ENCODE assay signal across 35 mouse cellular contexts in the genomic region with DNA sequence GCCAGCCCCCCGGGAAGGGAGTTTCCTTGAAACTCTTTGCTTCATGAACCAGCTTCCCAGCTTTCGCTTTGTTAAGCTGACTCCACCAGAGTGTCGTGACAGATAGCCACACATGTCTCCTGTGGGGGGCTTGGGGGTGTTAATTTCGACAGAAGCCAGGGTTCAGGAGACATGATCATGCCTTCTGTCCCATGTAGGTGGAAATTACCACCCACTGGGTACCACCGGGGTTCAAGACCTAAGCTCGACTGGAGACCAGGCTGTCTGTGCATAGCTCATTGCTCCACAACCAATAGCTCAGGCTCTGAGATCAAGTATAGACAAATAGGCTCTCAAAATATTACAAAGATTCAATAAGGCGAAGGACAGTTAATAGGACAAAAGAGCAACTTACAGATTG. TPM values are rescaled to one million over a fixed set of nuclear protein-coding genes. Genes with fewer than 3 reads are reported as not detected.
"Had no signal": no experiment of that assay in that cellular context is flagged by ENCODE, and none has a peak within 500 bp of the region (broad histone marks: within the 10 kb centered on the region; RNA-seq: fewer than 3 reads in every experiment).

No protein-coding gene starts in this region.

- H3K9me3 ChIP-seq: heart, embryonic 10.5 days; heart, embryonic 12.5 days; hindbrain, embryonic 10.5 days; hindbrain, embryonic 12.5 days; limb, embryonic 13.5 days; limb, embryonic 15.5 days; liver, embryonic 12.5 days had no signal

- H3K4me2 ChIP-seq: heart, embryonic 12.5 days; hindbrain, embryonic 12.5 days; hindbrain, embryonic 14.5 days; limb, embryonic 13.5 days; limb, embryonic 15.5 days; liver, embryonic 12.5 days had no signal

- H3K36me3 ChIP-seq: heart, embryonic 10.5 days; heart, embryonic 12.5 days; hindbrain, embryonic 10.5 days; hindbrain, embryonic 12.5 days; limb, embryonic 13.5 days; limb, embryonic 15.5 days; liver, embryonic 12.5 days had no signal

- H3K27me3 ChIP-seq: heart, embryonic 12.5 days; hindbrain, embryonic 12.5 days; limb, embryonic 13.5 days; limb, embryonic 15.5 days; liver, embryonic 12.5 days had no signal

- H3K27ac ChIP-seq: gastrocnemius, adult 2 months; heart, embryonic 10.5 days; hindbrain, embryonic 10.5 days; hindbrain, embryonic 12.5 days; hindbrain, embryonic 14.5 days; layer of hippocampus, adult 2 months; left cerebral cortex, adult 2 months; limb, embryonic 13.5 days; limb, embryonic 15.5 days; liver, embryonic 12.5 days; liver, embryonic 14.5 days had no signal

- ATAC-seq: hindbrain, embryonic 16.5 days; inflammation-experienced regulatory T-cells, adult 6 months; liver, embryonic 12.5 days had no signal

- H3K9ac ChIP-seq: heart, embryonic 12.5 days; hindbrain, embryonic 12.5 days; hindbrain, embryonic 14.5 days; limb, embryonic 13.5 days; limb, embryonic 15.5 days; liver, embryonic 12.5 days; liver, embryonic 14.5 days had no signal

- H3K4me1 ChIP-seq: heart, embryonic 10.5 days; heart, embryonic 12.5 days; hindbrain, embryonic 10.5 days; hindbrain, embryonic 12.5 days; limb, embryonic 13.5 days; limb, embryonic 15.5 days; liver, embryonic 12.5 days had no signal

- DNase-seq: gastrocnemius, adult 2 months; gastrocnemius, postnatal 10 days; gastrocnemius, postnatal 25 days; heart, adult 18-20 months; heart, postnatal 10 days; heart, postnatal 4 days; kidney, adult 2 months; kidney, postnatal 14 days; left cerebral cortex, postnatal 4 days had no signal

- H3K4me3 ChIP-seq: gastrocnemius, adult 2 months; heart, embryonic 10.5 days; heart, embryonic 12.5 days; hindbrain, embryonic 10.5 days; hindbrain, embryonic 12.5 days; layer of hippocampus, adult 2 months; left cerebral cortex, adult 2 months; limb, embryonic 13.5 days; limb, embryonic 15.5 days; liver, embryonic 12.5 days had no signal

RNA-seq across cellular contexts. Expression of a gene that starts 50.6 kb away (rescaled TPM):
- total RNA-seq: gastrocnemius, adult 2 months; gastrocnemius, postnatal 10 days; gastrocnemius, postnatal 25 days; gastrocnemius, postnatal 4 days; granulocyte monocyte progenitor cell, adult 5-6 weeks; heart, adult 18-20 months; heart, adult 8-10 months; heart, postnatal 10 days; heart, postnatal 25 days; heart, postnatal 4 days; layer of hippocampus, adult 2 months; layer of hippocampus, postnatal 10 days; layer of hippocampus, postnatal 25 days; left cerebral cortex, adult 2 months; left cerebral cortex, postnatal 14 days; left cerebral cortex, postnatal 4 days; liver, adult 2 months had no signal
- polyA plus RNA-seq: heart, embryonic 10.5 days; heart, embryonic 12.5 days; heart, embryonic 14.5 days; heart, embryonic 16.5 days; hindbrain, embryonic 14.5 days; inflammation-experienced regulatory T-cells, adult 6 months; kidney, adult 2 months; kidney, embryonic 14.5 days; limb, embryonic 11.5 days; limb, embryonic 13.5 days; limb, embryonic 15.5 days; liver, adult 2 months; liver, embryonic 14.5 days; liver, embryonic 16.5 days had no signal
